Mouse (Mus musculus) stomach, postnatal 0 days (tissue): ENCODE measurements around the gene Gpatch4.

Source experiments
- CTCF ChIP-seq: IDR thresholded peaks from 2 replicates; pipeline ENCODE4 v1.5.1; 2016; ENCODE audit warnings: antibody characterized with exemption, low read depth, mild to moderate bottlenecking, moderate library complexity
- EP300 ChIP-seq: optimal IDR thresholded peaks from 2 replicates; pipeline ENCODE3; 2016; ENCODE audit warnings: antibody characterized with exemption

DNA sequence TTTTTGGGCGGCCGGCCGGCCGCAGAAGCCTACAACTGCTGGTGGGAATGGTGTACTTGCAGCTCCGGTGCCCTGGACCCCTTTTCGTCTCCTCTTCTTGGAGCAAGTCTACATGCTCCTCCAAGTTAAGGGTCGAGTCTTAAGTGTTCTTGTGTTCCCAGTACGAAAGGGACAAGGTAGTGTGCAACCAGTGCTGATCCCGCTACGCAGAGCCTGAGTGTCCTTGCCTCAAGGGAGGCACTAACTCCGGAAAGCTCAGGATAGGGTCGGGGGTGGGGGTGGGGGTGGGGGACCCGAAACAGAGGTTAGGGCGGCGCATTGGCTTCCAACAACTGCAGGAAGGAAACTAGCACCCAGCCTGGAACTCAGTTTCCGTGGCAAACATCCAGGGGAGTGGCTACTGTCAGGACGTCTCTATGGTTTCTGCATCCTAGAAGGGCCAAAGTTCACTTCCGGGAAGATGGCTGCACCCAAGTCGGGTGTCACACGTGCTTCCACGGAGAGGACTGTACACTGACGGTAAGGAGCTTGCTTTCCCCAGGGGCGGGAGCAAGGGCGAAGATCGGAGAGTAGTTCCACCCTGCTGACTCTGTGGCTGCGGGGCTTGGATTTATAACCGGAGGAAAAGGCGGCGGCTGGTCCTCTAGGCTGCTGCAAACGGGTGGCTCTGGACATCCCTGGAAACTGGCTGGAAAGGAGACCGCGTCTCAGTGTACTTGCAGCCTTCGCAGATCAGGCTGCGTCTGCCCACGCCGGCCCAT is at the start of gene Gpatch4:
- TF ChIP-seq CTCF (no peak), EP300 (no peak)
